Mouse (Mus musculus) forebrain, embryonic 11.5 days (tissue): ENCODE measurements at regions not wholly inside any gene's neighbourhood (a gene's known extent, or its start where the extent isn't known, plus 50 kb on each side); places are given as distances from the start of the nearest gene placed in this dataset.

Experiments
- ATAC-seq: fragments of 200-750 bp; cut with Nextera tagmentation; replicated peaks from 2 replicates; pipeline ENCODE4 v1.8.0; 2017; ENCODE audit warnings: moderate TSS enrichment; ENCODE audit not compliant: low FRiP score
- DNase-seq: peaks from one replicate; pipeline ENCODE4 v3.0.0-alpha.2; 2017; ENCODE audit warnings: low spot score
- H3K27ac ChIP-seq: fragments of 300-500 bp; sonication (generic); 2 replicates; pipeline ENCODE4 v1.5.1; 2014; ENCODE audit warnings: low read depth, low read length
- H3K27me3 ChIP-seq: fragments of 300-500 bp; sonication (generic); 2 replicates; pipeline ENCODE4 v1.6.1; 2014; ENCODE audit warnings: mild to moderate bottlenecking, low read length, mixed read lengths; ENCODE audit not compliant: control insufficient read depth, insufficient read depth
- H3K36me3 ChIP-seq: fragments of 300-500 bp; sonication (generic); 2 replicates; pipeline ENCODE4 v1.6.1; 2014; ENCODE audit warnings: mild to moderate bottlenecking, low read length, moderate library complexity, mixed read lengths; ENCODE audit not compliant: control insufficient read depth, insufficient read depth
- H3K4me1 ChIP-seq: fragments of 300-500 bp; sonication (generic); replicated peaks from 2 replicates; pipeline ENCODE4 v1.6.1; 2014; ENCODE audit warnings: low read length, mixed read lengths; ENCODE audit not compliant: control insufficient read depth, insufficient read depth
- H3K4me2 ChIP-seq: fragments of 300-500 bp; sonication (generic); 2 replicates; pipeline ENCODE4 v1.6.1; 2014; ENCODE audit warnings: low read depth, mild to moderate bottlenecking, low read length, moderate library complexity, mixed read lengths; ENCODE audit not compliant: severe bottlenecking
- H3K4me3 ChIP-seq: fragments of 300-500 bp; sonication (generic); 2 replicates; pipeline ENCODE4 v1.5.1; 2014; ENCODE audit warnings: low read depth, low read length
- H3K9ac ChIP-seq: fragments of 300-500 bp; sonication (generic); 2 replicates; pipeline ENCODE4 v1.6.1; 2014; ENCODE audit warnings: low read length
- H3K9me3 ChIP-seq: fragments of 300-500 bp; sonication (generic); 2 replicates; pipeline ENCODE4 v1.6.1; 2016; ENCODE audit warnings: low read length, mixed read lengths; ENCODE audit not compliant: control insufficient read depth
- WGBS: fragments of 180-500 bp; shearing (Covaris S2); extraction: QIAGEN DNeasy Blood & Tissue Kit; methylation state at CpG from one replicate; pipeline ENCODE4 v1.1.7; 2014; 5-methylcytosine and 5-hydroxymethylcytosine counted together

DNA sequence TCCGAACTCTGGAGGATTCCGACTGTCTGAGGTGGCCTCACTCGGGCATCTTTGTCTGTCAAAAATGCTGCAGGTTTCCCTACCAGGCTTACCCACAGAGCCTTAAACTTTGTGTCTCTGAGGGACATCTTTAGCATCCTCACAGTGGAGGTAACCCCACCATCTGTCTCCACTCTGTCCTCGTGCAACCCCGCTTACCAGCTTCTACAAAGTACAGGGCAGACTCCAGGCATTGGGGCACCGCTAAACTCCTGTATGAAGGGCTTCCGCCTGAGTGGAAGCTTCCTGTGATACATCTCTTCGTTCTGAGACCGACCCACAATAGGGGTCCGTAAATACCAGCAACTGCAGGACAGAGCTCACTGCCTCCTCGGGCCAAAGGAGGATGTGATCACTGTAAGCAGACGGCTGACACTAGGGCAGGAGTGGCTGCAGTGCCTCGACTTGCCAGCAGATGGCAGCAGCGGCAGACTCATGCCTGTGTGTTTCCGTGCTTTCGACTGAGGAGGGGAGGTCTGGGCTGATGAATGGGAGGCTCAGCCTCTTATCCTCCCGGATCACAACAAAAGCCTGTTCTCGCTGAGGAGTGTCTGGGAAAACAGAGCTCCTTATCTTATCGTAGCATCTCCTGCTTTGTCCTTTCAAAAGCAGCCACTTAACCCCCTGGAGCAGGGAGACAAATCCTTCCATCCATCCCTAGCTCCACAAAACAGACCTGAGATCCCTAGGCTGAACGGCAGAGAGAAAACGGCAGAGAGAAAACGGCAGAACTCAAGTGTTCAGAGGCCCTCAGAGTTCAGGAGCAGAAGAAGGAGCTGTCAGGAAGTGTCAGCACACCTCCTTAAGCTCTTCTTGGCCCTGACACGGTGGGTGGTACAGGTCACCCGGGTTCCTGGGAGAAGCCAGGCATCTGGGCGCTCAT lies 78.1 kb upstream of the Prok2 start:
- peak; percentile 93 for ATAC-seq

GRCm38 (mm10) chr6:99800919-99801318 lies 74.7 kb upstream of the Prok2 start:
- no peak for ATAC-seq
- Histone ChIP-seq H3K36me3 (no peaks in the 10 kb centered on the region), H3K9ac (no peak overlapping the region), H3K4me2 (no peak overlapping the region), H3K27ac (no peak overlapping the region), H3K4me1 (peaks cover 2% of the 10 kb centered on the region; the same call in 1 of the 2 replicates), H3K27me3 (peaks cover 3% of the 10 kb centered on the region; the same call in 1 of the 2 replicates), H3K4me3 (no peak overlapping the region), H3K9me3 (no peaks in the 10 kb centered on the region)
- WGBS: 72% methylated on average over 6 of the region's 6 CpGs
- no peak for DNase-seq

More for the DNA sequence above, 78.1 kb upstream of the Prok2 start:
- Histone ChIP-seq H3K36me3 (no peaks in the 10 kb centered on the region), H3K4me1 (peaks cover 2% of the 10 kb centered on the region; the same call in 1 of the 2 replicates), H3K27me3 (peaks cover 3% of the 10 kb centered on the region; the same call in 1 of the 2 replicates), H3K9ac (peak overlapping the region; percentile 54), H3K9me3 (no peaks in the 10 kb centered on the region), H3K4me3 (peak overlapping the region; percentile 15; the same call in 1 of the 2 replicates), H3K27ac (no peak overlapping the region), H3K4me2 (peak overlapping the region; percentile 52)
- peak; percentile 97 for DNase-seq
- WGBS: 19% methylated on average over 25 of the region's 25 CpGs

- Histone ChIP-seq H3K9me3 (no peaks in the 10 kb centered on the region), H3K4me2 (no peak overlapping the region), H3K4me1 (peaks cover 2% of the 10 kb centered on the region; the same call in 1 of the 2 replicates), H3K4me3 (no peak overlapping the region), H3K9ac (no peak overlapping the region), H3K36me3 (no peaks in the 10 kb centered on the region), H3K27me3 (peaks cover 3% of the 10 kb centered on the region; the same call in 1 of the 2 replicates), H3K27ac (no peak overlapping the region)
- WGBS: 78% methylated on average over 14 of the region's 14 CpGs
- ATAC-seq (no peak), DNase-seq (no peak)
Observed at GRCm38 (mm10) chr6:99800324-99800723, 74.1 kb upstream of the Prok2 start.

- 95% methylated on average over 12 of the region's 12 CpGs for WGBS
- DNase-seq (no peak), ATAC-seq (no peak)
- H3K36me3 ChIP-seq: no peaks in the 10 kb centered on the region
- no peak overlapping the region for H3K27ac ChIP-seq
- H3K4me1 ChIP-seq: no peaks in the 10 kb centered on the region
- no peak overlapping the region for H3K4me3 ChIP-seq
- no peak overlapping the region for H3K4me2 ChIP-seq
- H3K9ac ChIP-seq: no peak overlapping the region
- H3K9me3 ChIP-seq: no peaks in the 10 kb centered on the region
- no peaks in the 10 kb centered on the region for H3K27me3 ChIP-seq
Observed at GRCm38 (mm10) chr6:99796390-99796789, 70.2 kb upstream of the Prok2 start.

GRCm38 (mm10) chr6:99793546-99793945 lies 67.4 kb upstream of the Prok2 start:
- Histone ChIP-seq H3K4me1 (no peaks in the 10 kb centered on the region), H3K4me3 (no peak overlapping the region), H3K36me3 (no peaks in the 10 kb centered on the region), H3K27ac (no peak overlapping the region), H3K27me3 (no peaks in the 10 kb centered on the region), H3K4me2 (no peak overlapping the region), H3K9me3 (no peaks in the 10 kb centered on the region), H3K9ac (no peak overlapping the region)
- ATAC-seq: no peak
- peak; percentile 42 for DNase-seq
- 50% methylated on average over 10 of the region's 10 CpGs for WGBS

GRCm38 (mm10) chr6:99792353-99792752 lies 66.2 kb upstream of the Prok2 start:
- Histone ChIP-seq H3K4me3 (no peak overlapping the region), H3K9me3 (no peaks in the 10 kb centered on the region), H3K27me3 (no peaks in the 10 kb centered on the region), H3K36me3 (no peaks in the 10 kb centered on the region), H3K4me2 (no peak overlapping the region), H3K9ac (no peak overlapping the region), H3K4me1 (no peaks in the 10 kb centered on the region), H3K27ac (no peak overlapping the region)
- DNase-seq: no peak
- WGBS: 78% methylated on average over 10 of the region's 10 CpGs
- no peak for ATAC-seq

DNA sequence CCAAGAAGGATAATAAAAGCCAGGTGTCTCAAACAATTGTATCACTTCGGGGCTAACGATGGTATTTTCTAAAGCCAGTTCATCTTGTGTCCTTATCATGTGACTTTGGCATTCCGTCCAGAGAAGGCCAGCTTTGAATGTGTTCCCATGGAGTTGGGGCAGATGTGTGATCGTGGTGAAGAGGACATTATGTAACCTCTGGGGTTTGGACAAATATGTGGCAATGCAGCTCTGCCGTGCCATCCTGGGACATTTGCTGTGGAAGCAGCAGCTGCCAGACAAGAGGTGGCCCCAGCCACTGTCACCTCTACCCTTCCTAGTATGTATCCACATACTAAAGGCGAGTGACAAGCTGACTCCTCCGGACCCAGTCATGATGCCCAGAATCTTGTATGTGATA lies 60.8 kb upstream of the Prok2 start:
- ATAC-seq (no peak), DNase-seq (peak; percentile 15)
- H3K36me3 ChIP-seq: no peaks in the 10 kb centered on the region
- no peak overlapping the region for H3K9ac ChIP-seq
- no peaks in the 10 kb centered on the region for H3K9me3 ChIP-seq
- WGBS: 88% methylated on average over 7 of the region's 7 CpGs
- H3K4me2 ChIP-seq: no peak overlapping the region
- no peak overlapping the region for H3K27ac ChIP-seq
- H3K4me1 ChIP-seq: no peaks in the 10 kb centered on the region
- H3K27me3 ChIP-seq: no peaks in the 10 kb centered on the region
- H3K4me3 ChIP-seq: no peak overlapping the region

- H3K27ac ChIP-seq: no peak overlapping the region
Observed at GRCm38 (mm10) chr6:99785212-99785611, 59.0 kb upstream of the Prok2 start.

More at GRCm38 (mm10) chr6:99785212-99785611, 59.0 kb upstream of the Prok2 start:
- Histone ChIP-seq H3K4me1 (no peaks in the 10 kb centered on the region), H3K9ac (no peak overlapping the region), H3K36me3 (no peaks in the 10 kb centered on the region), H3K9me3 (no peaks in the 10 kb centered on the region), H3K4me3 (no peak overlapping the region), H3K4me2 (no peak overlapping the region), H3K27me3 (no peaks in the 10 kb centered on the region)
- ATAC-seq (no peak), DNase-seq (peak; percentile 18)
- 91% methylated on average over 6 of the region's 6 CpGs for WGBS
